Mouse (Mus musculus): Measurements from ENCODE around the gene Prtg. TPM values are rescaled to one million over a fixed set of nuclear protein-coding genes. Genes with fewer than 3 reads are reported as not detected.

Prtg gene
- total RNA-seq (2015; ENCODE audit: low replicate concordance) (not detected in 2 replicates), total RNA-seq (2017; ENCODE audit: low replicate concordance) (not detected in 2 replicates)

GRCm38 (mm10) chr9:72806731-72807419 lies at the start of gene Prtg:
TSS of gene Prtg (plus strand) at chr9:72806874.
- no peak for ATAC-seq (replicated peaks; ENCODE audit: low FRiP score, poor library complexity, severe bottlenecking)

GRCm38 (mm10) chr9:72757143-72757542 lies 49.5 kb upstream of the Prtg start:
- no peak for ATAC-seq (replicated peaks; ENCODE audit: low FRiP score, poor library complexity, severe bottlenecking)

DNA sequence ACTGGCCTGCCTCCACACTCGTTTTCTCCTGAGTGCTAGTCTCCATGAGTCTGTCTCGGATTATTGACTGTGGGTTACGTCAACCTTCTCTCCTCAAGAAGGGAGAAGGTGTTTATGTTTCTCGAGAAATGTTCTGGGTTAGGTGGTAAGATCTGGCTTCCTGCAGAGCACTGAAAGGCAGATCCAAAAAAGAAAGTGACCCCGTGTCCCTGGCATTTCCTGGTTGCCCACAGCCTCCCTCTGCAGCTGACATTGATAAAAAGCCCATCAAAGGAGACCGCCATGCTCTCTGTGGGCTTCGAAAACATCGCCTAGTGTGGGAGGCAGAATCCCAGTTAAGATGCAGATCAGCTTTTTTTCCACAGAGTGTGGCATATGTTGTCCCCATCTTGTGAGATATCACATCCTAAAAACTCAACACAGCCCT lies 48.0 kb upstream of the Prtg start:
- no peak for ATAC-seq (replicated peaks; ENCODE audit: low FRiP score, poor library complexity, severe bottlenecking)

GRCm38 (mm10) chr9:72763050-72763718 lies 43.5 kb upstream of the Prtg start:
- ATAC-seq (replicated peaks; ENCODE audit: low FRiP score, poor library complexity, severe bottlenecking): no peak

GRCm38 (mm10) chr9:72766789-72767349 lies 39.8 kb upstream of the Prtg start:
- no peak for ATAC-seq (replicated peaks; ENCODE audit: low FRiP score, poor library complexity, severe bottlenecking)

- no peak for ATAC-seq (replicated peaks; ENCODE audit: low FRiP score, poor library complexity, severe bottlenecking)
These were observed 31.7 kb upstream of the Prtg start for GRCm38 (mm10) chr9:72775022-72775421.

DNA sequence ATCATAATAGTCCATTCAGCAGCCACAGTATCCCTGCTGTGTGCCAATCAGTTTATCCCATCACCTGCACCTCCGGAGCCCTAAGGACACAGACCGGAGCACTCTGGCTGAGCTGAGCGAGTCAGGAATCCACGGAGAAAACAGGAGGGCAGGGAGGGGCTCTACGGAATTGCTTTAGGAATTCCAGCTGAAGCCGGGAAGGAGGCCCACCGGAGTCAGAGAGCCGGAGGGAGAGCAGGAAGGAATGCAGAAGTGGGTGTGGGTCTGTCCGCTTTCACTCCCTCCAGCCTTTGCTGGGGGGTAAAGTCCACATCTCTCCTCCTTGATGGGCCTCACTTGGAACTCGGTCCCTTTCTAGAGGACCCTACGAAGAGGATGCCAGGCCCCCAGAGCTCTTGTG lies 27.7 kb upstream of the Prtg start:
- no peak for ATAC-seq (replicated peaks; ENCODE audit: low FRiP score, poor library complexity, severe bottlenecking)

DNA sequence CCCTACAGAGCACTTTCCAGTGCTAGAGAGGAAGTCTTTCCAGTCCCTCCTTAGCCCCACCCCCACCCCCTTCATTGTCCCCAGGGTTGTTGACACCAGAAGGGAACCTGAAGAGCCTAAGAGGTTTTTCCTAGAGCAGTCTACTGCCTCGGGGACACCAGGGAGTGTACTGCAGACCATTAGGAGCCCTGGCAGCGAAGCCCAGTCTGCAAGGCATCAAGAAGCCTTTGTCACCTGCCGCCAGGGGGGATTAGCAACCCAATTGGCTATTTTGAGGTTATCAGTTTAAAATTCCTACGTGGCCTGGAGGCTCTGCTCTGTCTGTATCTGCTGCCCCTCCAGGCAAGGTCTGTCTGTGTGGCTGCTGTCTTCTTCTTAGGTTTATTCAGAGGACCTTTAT lies 26.9 kb upstream of the Prtg start:
- no peak for ATAC-seq (replicated peaks; ENCODE audit: low FRiP score, poor library complexity, severe bottlenecking)

DNA sequence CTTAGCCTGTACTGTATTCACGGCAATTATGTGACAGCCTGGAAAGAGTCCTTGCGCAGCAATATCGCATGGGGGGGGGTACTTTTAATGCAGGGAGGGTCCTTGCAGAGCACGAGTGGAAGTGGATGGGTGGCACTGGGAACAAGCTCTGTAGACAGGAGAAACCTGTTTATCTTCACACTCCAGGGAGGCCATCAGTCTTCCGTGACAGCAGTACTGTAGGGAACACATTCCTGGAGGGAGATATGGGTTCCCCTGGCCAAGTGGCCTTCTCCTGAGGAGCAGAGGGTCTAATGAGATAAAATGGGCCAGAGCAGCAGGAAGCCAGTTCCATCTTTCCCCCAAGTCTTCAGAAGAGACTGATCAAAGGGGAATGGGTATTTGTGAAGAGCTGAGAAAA lies 26.0 kb upstream of the Prtg start:
- ATAC-seq (replicated peaks; ENCODE audit: low FRiP score, poor library complexity, severe bottlenecking): no peak

- no peak for ATAC-seq (replicated peaks; ENCODE audit: low FRiP score, poor library complexity, severe bottlenecking)
These were observed 25.2 kb upstream of the Prtg start for GRCm38 (mm10) chr9:72781466-72781865.

- no peak for ATAC-seq (replicated peaks; ENCODE audit: low FRiP score, poor library complexity, severe bottlenecking)
These were observed 24.6 kb upstream of the Prtg start for GRCm38 (mm10) chr9:72782121-72782520.

DNA sequence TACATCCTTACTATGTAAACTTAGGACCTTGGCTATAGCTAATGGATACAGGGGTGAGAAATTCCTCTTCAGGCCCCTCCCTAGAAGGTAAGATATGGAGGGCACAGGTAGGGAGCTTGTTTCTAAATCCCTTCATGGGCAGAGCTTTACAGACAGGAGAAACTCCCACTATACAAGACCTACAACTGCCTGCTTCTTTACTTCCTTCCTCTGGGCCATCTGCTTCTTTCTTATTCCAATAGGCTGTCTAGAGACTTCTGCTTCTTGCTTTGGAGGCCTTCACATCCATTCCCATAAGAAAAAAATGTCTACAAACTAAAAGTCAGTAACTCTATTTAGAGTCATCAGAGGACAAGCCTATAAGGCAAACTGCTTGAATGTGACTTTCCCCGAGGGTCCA lies 18.9 kb upstream of the Prtg start:
- no peak for ATAC-seq (replicated peaks; ENCODE audit: low FRiP score, poor library complexity, severe bottlenecking)

GRCm38 (mm10) chr9:72790530-72791212 lies 16.0 kb upstream of the Prtg start:
- ATAC-seq (replicated peaks; ENCODE audit: low FRiP score, poor library complexity, severe bottlenecking): no peak

GRCm38 (mm10) chr9:72791213-72791582 lies 15.5 kb upstream of the Prtg start:
- ATAC-seq (replicated peaks; ENCODE audit: low FRiP score, poor library complexity, severe bottlenecking): no peak

- ATAC-seq (replicated peaks; ENCODE audit: low FRiP score, poor library complexity, severe bottlenecking): no peak
These were observed 15.0 kb upstream of the Prtg start for GRCm38 (mm10) chr9:72791681-72792080.

DNA sequence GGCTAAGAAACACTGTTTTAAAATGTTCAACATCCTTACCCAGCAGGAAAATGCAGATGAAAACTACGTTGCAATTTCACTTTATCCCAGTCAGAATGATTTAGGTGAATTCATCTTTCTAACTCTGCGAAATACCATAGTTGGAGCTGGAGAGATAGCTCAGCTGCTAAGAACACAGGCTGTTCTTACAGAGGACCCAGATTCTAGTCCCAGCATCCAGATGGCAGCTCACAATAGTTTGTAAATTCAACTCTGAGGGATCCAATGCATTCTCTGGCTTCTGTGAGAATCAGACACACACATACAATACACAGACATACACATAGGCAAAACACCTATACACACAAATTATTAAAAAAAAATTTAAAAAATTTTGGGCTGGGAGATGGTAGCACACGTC lies 11.4 kb upstream of the Prtg start:
- ATAC-seq (replicated peaks; ENCODE audit: low FRiP score, poor library complexity, severe bottlenecking): no peak

- ATAC-seq (replicated peaks; ENCODE audit: low FRiP score, poor library complexity, severe bottlenecking): no peak
These were observed 9.5 kb upstream of the Prtg start for GRCm38 (mm10) chr9:72797136-72797621.

- ATAC-seq (replicated peaks; ENCODE audit: low FRiP score, poor library complexity, severe bottlenecking): no peak
These were observed 3.4 kb upstream of the Prtg start for GRCm38 (mm10) chr9:72803280-72803679.

GRCm38 (mm10) chr9:72806146-72806545 lies 528 bp upstream of the Prtg start:
- ATAC-seq (replicated peaks; ENCODE audit: low FRiP score, poor library complexity, severe bottlenecking): no peak

- no peak for ATAC-seq (replicated peaks; ENCODE audit: low FRiP score, poor library complexity, severe bottlenecking)
These were observed 839 bp downstream of the Prtg start for GRCm38 (mm10) chr9:72807420-72808005.
